Mouse (Mus musculus): ENCODE results near the gene Lyzl4. TPM values are rescaled to one million over a fixed set of nuclear protein-coding genes. Genes with fewer than 3 reads are reported as not detected.

The Lyzl4 gene
- polyA plus RNA-seq, 1 experiment from 2014 or later: not detected

GRCm38 (mm10) chr9:121673716-121674115, 31.8 kb upstream of the Lyzl4 start:
- no peaks in the 10 kb centered on the region for H3K36me3 ChIP-seq (replicated peaks)
- peaks cover 26% of the 10 kb centered on the region for H3K27me3 ChIP-seq
- H3K4me3 ChIP-seq (replicated peaks): no peak overlapping the region
- H3K4me1 ChIP-seq (replicated peaks): peaks cover 33% of the 10 kb centered on the region
- 61% methylated on average over 5 of the region's 5 CpGs for WGBS (ENCODE audit: insufficient replicate concordance)
- no peaks in the 10 kb centered on the region for H3K9me3 ChIP-seq (replicated peaks)
- ATAC-seq (ENCODE audit: insufficient read depth): no peak
- H3K4me2 ChIP-seq: no peak overlapping the region
- no peak overlapping the region for H3K9ac ChIP-seq
- no peak overlapping the region for H3K27ac ChIP-seq (replicated peaks)

GRCm38 (mm10) chr9:121672311-121672710, 30.4 kb upstream of the Lyzl4 start:
- Histone ChIP-seq H3K9ac (no peak overlapping the region), H3K4me3 (replicated peaks) (no peak overlapping the region), H3K36me3 (replicated peaks) (no peaks in the 10 kb centered on the region), H3K4me1 (replicated peaks) (peaks cover 33% of the 10 kb centered on the region), H3K4me2 (no peak overlapping the region), H3K27me3 (peaks cover 39% of the 10 kb centered on the region), H3K9me3 (replicated peaks) (no peaks in the 10 kb centered on the region), H3K27ac (replicated peaks) (no peak overlapping the region)
- ATAC-seq (ENCODE audit: insufficient read depth): no peak
- WGBS (ENCODE audit: insufficient replicate concordance): 14% methylated on average over 5 of the region's 5 CpGs

DNA sequence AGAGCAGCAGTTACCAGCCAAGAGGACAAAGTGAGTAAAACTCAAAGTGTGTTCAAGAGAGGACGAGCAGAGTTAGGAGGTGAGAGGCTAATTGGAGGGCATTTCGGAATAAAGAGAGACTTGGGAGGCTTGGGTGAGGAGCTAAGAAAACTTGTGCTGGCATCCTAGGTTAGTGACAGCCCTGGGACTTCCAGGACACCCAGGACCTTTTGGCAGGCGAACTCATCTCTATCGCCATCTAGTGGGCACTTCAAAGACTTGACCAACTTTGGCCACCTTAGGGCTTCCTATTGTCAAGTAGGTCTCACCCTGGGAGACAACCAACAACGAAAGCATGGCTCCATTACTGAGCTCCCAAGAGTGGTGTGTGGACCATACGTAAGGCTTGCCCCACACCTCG, 29.4 kb upstream of the Lyzl4 start:
- Histone ChIP-seq H3K4me2 (no peak overlapping the region), H3K27ac (replicated peaks) (no peak overlapping the region), H3K27me3 (peaks cover 49% of the 10 kb centered on the region), H3K36me3 (replicated peaks) (no peaks in the 10 kb centered on the region), H3K4me3 (replicated peaks) (no peak overlapping the region), H3K9me3 (replicated peaks) (no peaks in the 10 kb centered on the region), H3K4me1 (replicated peaks) (peaks cover 33% of the 10 kb centered on the region), H3K9ac (no peak overlapping the region)
- ATAC-seq (ENCODE audit: insufficient read depth): no peak
- 14% methylated on average over 7 of the region's 7 CpGs for WGBS (ENCODE audit: insufficient replicate concordance)

DNA sequence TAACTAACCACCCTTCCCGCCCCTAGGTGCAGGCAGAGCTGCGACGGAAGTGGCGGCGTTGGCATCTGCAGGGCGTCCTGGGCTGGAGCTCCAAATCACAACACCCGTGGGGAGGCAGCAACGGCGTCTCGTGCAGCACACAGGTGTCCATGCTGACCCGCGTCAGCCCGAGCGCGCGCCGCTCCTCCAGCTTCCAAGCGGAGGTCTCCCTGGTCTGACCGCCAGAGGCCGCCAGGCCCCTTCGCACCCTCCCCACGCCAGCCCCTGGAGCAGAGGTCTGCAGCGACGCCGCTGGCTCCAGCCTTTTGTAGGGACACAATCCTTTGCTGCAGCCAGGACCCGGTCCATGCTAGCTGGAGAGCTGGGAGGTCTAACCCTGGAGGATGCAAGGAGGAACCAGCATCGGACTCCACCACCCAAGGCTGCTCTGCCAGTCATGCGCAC, 27.5 kb upstream of the Lyzl4 start:
- H3K36me3 ChIP-seq (replicated peaks): no peaks in the 10 kb centered on the region
- no peaks in the 10 kb centered on the region for H3K9me3 ChIP-seq (replicated peaks)
- peaks cover 60% of the 10 kb centered on the region for H3K27me3 ChIP-seq
- no peak overlapping the region for H3K27ac ChIP-seq (replicated peaks)
- H3K4me3 ChIP-seq (replicated peaks): peak overlapping the region; percentile 17; the same call in 1 of the 2 replicates
- H3K4me1 ChIP-seq (replicated peaks): peaks cover 33% of the 10 kb centered on the region
- ATAC-seq (ENCODE audit: insufficient read depth): no peak
- peak overlapping the region; percentile 45 for H3K4me2 ChIP-seq
- H3K9ac ChIP-seq: no peak overlapping the region
- under 1% methylated on average over 28 of the region's 28 CpGs for WGBS (ENCODE audit: insufficient replicate concordance)

- H3K36me3 ChIP-seq (replicated peaks): no peaks in the 10 kb centered on the region
- WGBS (ENCODE audit: insufficient replicate concordance): 66% methylated on average over 11 of the region's 11 CpGs
- peaks cover 33% of the 10 kb centered on the region for H3K4me1 ChIP-seq (replicated peaks)
- H3K4me3 ChIP-seq (replicated peaks): no peak overlapping the region
- no peak overlapping the region for H3K4me2 ChIP-seq
- no peaks in the 10 kb centered on the region for H3K9me3 ChIP-seq (replicated peaks)
- no peak overlapping the region for H3K27ac ChIP-seq (replicated peaks)
- no peak for ATAC-seq (ENCODE audit: insufficient read depth)
- H3K27me3 ChIP-seq: peaks cover 60% of the 10 kb centered on the region
- H3K9ac ChIP-seq: no peak overlapping the region
These were observed 25.9 kb upstream of the Lyzl4 start for GRCm38 (mm10) chr9:121667822-121668221.

DNA sequence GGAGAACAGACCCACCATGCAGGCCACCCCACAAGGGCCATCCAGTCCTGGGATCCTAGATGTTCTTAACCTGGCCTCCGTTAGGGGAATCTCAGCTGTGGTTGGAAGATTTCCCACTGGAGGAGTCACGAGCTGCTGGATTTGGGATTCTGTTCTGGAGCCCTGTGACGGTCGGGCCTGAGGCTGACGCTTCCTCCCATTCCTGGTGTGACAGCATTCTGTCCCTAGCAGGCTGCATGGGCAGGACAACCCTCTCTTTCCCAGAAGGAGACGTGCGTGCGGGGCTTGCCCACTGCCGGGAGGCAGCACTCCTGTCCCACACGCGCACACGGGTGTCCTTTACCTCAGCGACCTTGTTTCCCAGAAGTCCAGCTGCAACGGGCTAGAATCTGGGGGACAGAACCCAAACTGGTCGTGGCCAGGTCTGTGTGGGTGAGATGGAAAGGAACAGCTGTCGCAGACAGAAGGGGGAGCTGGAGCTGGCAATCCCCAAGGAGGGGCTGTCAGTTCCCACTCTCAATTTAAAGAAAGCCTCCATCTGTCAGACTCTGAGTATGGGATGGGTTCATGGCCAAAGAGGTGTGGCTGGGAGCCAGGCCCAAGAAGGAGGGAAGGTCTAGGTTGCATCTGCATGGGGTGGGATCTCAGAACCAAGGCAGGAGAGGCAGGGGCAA, 25.2 kb upstream of the Lyzl4 start:
- Histone ChIP-seq H3K4me3 (replicated peaks) (no peak overlapping the region), H3K4me2 (no peak overlapping the region), H3K27me3 (peaks cover 60% of the 10 kb centered on the region), H3K27ac (replicated peaks) (no peak overlapping the region), H3K36me3 (replicated peaks) (no peaks in the 10 kb centered on the region), H3K9ac (no peak overlapping the region), H3K4me1 (replicated peaks) (peaks cover 27% of the 10 kb centered on the region), H3K9me3 (replicated peaks) (no peaks in the 10 kb centered on the region)
- 72% methylated on average over 16 of the region's 16 CpGs for WGBS (ENCODE audit: insufficient replicate concordance)
- ATAC-seq (ENCODE audit: insufficient read depth): no peak

DNA sequence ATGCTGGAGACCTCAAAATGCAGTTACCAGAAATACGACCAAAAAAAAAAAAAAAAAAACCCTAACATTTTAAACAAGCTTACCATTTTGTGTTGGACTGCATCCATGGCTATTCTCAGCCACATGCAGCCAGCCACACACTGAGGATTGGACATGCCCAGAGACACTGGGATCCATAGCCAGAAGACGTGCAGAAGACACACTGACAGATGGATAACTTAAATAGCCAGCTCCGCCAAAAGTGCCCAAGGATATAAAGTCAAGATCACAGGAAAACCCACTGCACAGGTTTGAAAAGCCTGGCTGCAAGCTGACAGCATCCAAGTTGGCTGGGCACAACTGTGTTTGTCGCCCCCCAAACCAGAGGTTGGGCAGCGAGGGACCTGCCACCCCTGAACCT, 22.2 kb upstream of the Lyzl4 start:
- Histone ChIP-seq H3K27me3 (peaks cover 42% of the 10 kb centered on the region), H3K27ac (replicated peaks) (no peak overlapping the region), H3K9ac (no peak overlapping the region), H3K4me1 (replicated peaks) (0 out of 2 replicates have a peak, but pooled peaks cover 3% of the 10 kb centered on the region), H3K36me3 (replicated peaks) (no peaks in the 10 kb centered on the region), H3K4me2 (no peak overlapping the region), H3K4me3 (replicated peaks) (no peak overlapping the region), H3K9me3 (replicated peaks) (no peaks in the 10 kb centered on the region)
- 57% methylated on average over 5 of the region's 5 CpGs for WGBS (ENCODE audit: insufficient replicate concordance)
- no peak for ATAC-seq (ENCODE audit: insufficient read depth)

GRCm38 (mm10) chr9:121663467-121663866, 21.6 kb upstream of the Lyzl4 start:
- no peak overlapping the region for H3K4me2 ChIP-seq
- no peak for ATAC-seq (ENCODE audit: insufficient read depth)
- 54% methylated on average over 6 of the region's 6 CpGs for WGBS (ENCODE audit: insufficient replicate concordance)
- H3K4me3 ChIP-seq (replicated peaks): no peak overlapping the region
- no peaks in the 10 kb centered on the region for H3K36me3 ChIP-seq (replicated peaks)
- H3K9me3 ChIP-seq (replicated peaks): no peaks in the 10 kb centered on the region
- H3K27ac ChIP-seq (replicated peaks): no peak overlapping the region
- H3K27me3 ChIP-seq: peaks cover 42% of the 10 kb centered on the region
- H3K4me1 ChIP-seq (replicated peaks): no peaks in the 10 kb centered on the region
- no peak overlapping the region for H3K9ac ChIP-seq

GRCm38 (mm10) chr9:121659791-121660190, 17.9 kb upstream of the Lyzl4 start:
- Histone ChIP-seq H3K36me3 (replicated peaks) (no peaks in the 10 kb centered on the region), H3K9me3 (replicated peaks) (no peaks in the 10 kb centered on the region), H3K4me1 (replicated peaks) (no peaks in the 10 kb centered on the region), H3K27me3 (peaks cover 16% of the 10 kb centered on the region), H3K4me3 (replicated peaks) (no peak overlapping the region), H3K27ac (replicated peaks) (no peak overlapping the region), H3K4me2 (no peak overlapping the region), H3K9ac (no peak overlapping the region)
- ATAC-seq (ENCODE audit: insufficient read depth): no peak
- 63% methylated on average over 7 of the region's 7 CpGs for WGBS (ENCODE audit: insufficient replicate concordance)

DNA sequence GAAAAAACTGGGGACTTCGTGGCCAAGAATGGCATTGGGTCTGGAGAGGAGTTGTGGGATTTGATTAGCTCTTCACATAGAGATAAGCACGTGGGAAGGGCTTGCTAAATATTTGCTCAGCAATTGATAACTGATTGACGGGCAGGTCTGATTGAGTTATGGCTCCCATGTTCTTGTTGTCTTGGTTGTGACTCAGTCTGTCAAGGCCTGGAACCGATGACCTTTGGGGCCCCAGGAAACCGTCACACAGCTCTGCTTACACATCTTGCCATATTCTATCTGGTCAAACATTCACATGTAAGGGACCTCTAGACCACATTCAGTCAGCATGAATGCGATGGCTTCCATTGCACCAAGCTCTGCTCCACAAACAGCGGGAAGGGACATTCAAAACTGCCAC, 16.4 kb upstream of the Lyzl4 start:
- H3K4me2 ChIP-seq: no peak overlapping the region
- no peaks in the 10 kb centered on the region for H3K36me3 ChIP-seq (replicated peaks)
- 48% methylated on average over 7 of the region's 7 CpGs for WGBS (ENCODE audit: insufficient replicate concordance)
- no peak for ATAC-seq (ENCODE audit: insufficient read depth)
- H3K27me3 ChIP-seq: peaks cover 16% of the 10 kb centered on the region
- no peak overlapping the region for H3K4me3 ChIP-seq (replicated peaks)
- no peak overlapping the region for H3K27ac ChIP-seq (replicated peaks)
- no peaks in the 10 kb centered on the region for H3K9me3 ChIP-seq (replicated peaks)
- no peak overlapping the region for H3K9ac ChIP-seq
- H3K4me1 ChIP-seq (replicated peaks): no peaks in the 10 kb centered on the region

- Histone ChIP-seq H3K4me2 (no peak overlapping the region), H3K27me3 (peaks cover 16% of the 10 kb centered on the region), H3K4me1 (replicated peaks) (no peaks in the 10 kb centered on the region), H3K36me3 (replicated peaks) (no peaks in the 10 kb centered on the region), H3K27ac (replicated peaks) (no peak overlapping the region), H3K4me3 (replicated peaks) (no peak overlapping the region), H3K9me3 (replicated peaks) (no peaks in the 10 kb centered on the region), H3K9ac (no peak overlapping the region)
- WGBS (ENCODE audit: insufficient replicate concordance): 47% methylated on average over 13 of the region's 13 CpGs
- ATAC-seq (ENCODE audit: insufficient read depth): no peak
These were observed 15.2 kb upstream of the Lyzl4 start for GRCm38 (mm10) chr9:121657143-121657542.

DNA sequence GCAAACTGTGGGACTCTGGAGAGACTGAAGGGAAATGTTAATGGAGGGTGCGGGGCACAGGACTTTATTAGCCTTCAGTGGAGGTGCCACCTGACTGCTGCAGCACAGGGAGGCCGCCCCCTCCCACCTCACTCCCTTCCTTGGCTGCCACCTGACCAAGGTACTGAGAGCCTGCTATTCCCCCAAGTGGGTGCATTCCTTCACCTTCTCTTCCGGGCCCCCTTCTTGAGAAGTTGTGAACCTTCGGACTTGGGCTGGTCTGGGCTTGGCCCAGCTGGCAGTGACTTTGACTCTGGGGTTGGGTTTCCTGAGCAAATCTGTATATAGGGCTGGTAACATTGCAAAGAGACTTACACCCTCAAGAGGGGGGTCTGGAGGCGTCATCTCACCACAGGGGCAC, 14.4 kb upstream of the Lyzl4 start:
- H3K36me3 ChIP-seq (replicated peaks): no peaks in the 10 kb centered on the region

More for the DNA sequence above, 14.4 kb upstream of the Lyzl4 start:
- H3K9me3 ChIP-seq (replicated peaks): no peaks in the 10 kb centered on the region
- H3K27ac ChIP-seq (replicated peaks): no peak overlapping the region
- H3K9ac ChIP-seq: no peak overlapping the region
- no peaks in the 10 kb centered on the region for H3K4me1 ChIP-seq (replicated peaks)
- H3K27me3 ChIP-seq: peaks cover 16% of the 10 kb centered on the region
- no peak overlapping the region for H3K4me3 ChIP-seq (replicated peaks)
- 73% methylated on average over 5 of the region's 5 CpGs for WGBS (ENCODE audit: insufficient replicate concordance)
- ATAC-seq (ENCODE audit: insufficient read depth): no peak
- H3K4me2 ChIP-seq: no peak overlapping the region

Data from liver, embryonic 15.5 days (tissue).